Mouse (Mus musculus) MEL (cell line): ENCODE data around the gene Xrcc1. TPM values are rescaled to one million over a fixed set of nuclear protein-coding genes. Genes with fewer than 3 reads are reported as not detected.

Experiments
- DNase-seq: peaks from one replicate; pipeline ENCODE4 v3.0.0; 2011; ENCODE audit warnings: low read depth, low spot score
- H3K27ac ChIP-seq: 2 replicates; pipeline ENCODE4 v1.5.1; 2012; ENCODE audit warnings: low read depth, mild to moderate bottlenecking, control low read depth, low read length, moderate library complexity; ENCODE audit not compliant: control insufficient read depth
- H3K27me3 ChIP-seq, 2 experiments: fragments of 150-350 bp in 1 of 2; sonication (generic) in 1 of 2; 2 replicates each; pipeline ENCODE4 v1.6.1; 2012; ENCODE audit warnings: low read length in 2 of 2, mild to moderate bottlenecking in 2 of 2, improper control_type of control experiment in 1 of 2, moderate library complexity in 1 of 2; ENCODE audit not compliant: insufficient read depth in 2 of 2, control insufficient read depth in 1 of 2
- H3K36me3 ChIP-seq, 2 experiments: 2 replicates each; pipeline ENCODE4 v1.6.1; 2012 to 2014; ENCODE audit warnings: low read length in 2 of 2, improper control_type of control experiment in 1 of 2, inconsistent platforms in 1 of 2, mild to moderate bottlenecking in 1 of 2; ENCODE audit not compliant: insufficient read depth in 2 of 2, control insufficient read depth in 1 of 2
- H3K4me1 ChIP-seq, 2 experiments: fragments of 150-350 bp in 1 of 2; sonication (generic) in 1 of 2; 2 replicates each; pipeline ENCODE4 v1.6.1; 2012; ENCODE audit warnings: low read length in 2 of 2, improper control_type of control experiment in 1 of 2, mild to moderate bottlenecking in 1 of 2; ENCODE audit not compliant: insufficient read depth in 2 of 2, control insufficient read depth in 1 of 2
- H3K4me3 ChIP-seq, 2 experiments: fragments of 150-350 bp in 1 of 2; sonication (generic) in 1 of 2; 2 replicates each; pipeline ENCODE4 v1.5.1; 2012; ENCODE audit warnings: low read depth in 2 of 2, low read length in 2 of 2, mild to moderate bottlenecking in 2 of 2, moderate library complexity in 2 of 2, control low read depth in 1 of 2, improper control_type of control experiment in 1 of 2; ENCODE audit not compliant: control insufficient read depth in 1 of 2, insufficient read depth in 1 of 2
- H3K79me2 ChIP-seq: 2 replicates; pipeline ENCODE4 v1.6.1; 2012; ENCODE audit warnings: mild to moderate bottlenecking, low read length, moderate library complexity; ENCODE audit not compliant: control insufficient read depth, poor library complexity, insufficient read depth
- H3K9ac ChIP-seq: 2 replicates; pipeline ENCODE4 v1.6.1; 2012; ENCODE audit warnings: low read depth, mild to moderate bottlenecking, control low read depth, low read length, moderate library complexity; ENCODE audit not compliant: control insufficient read depth, poor library complexity, severe bottlenecking
- H3K9me3 ChIP-seq: fragments of 150-350 bp; sonication (generic); replicated peaks from 2 replicates; pipeline ENCODE4 v1.6.1; 2012; ENCODE audit warnings: mild to moderate bottlenecking, low read length, improper control_type of control experiment, moderate library complexity; ENCODE audit not compliant: insufficient read depth
- CTCF ChIP-seq, 3 experiments: IDR thresholded peaks in 2 of 3; conservative IDR thresholded peaks in 1 of 3; 2 replicates each; pipeline ENCODE4 v1.5.1; 2011 to 2012; ENCODE audit warnings: low read length in 3 of 3, low read depth in 2 of 3, mild to moderate bottlenecking in 2 of 3, improper control_type of control experiment in 1 of 3, inconsistent platforms in 1 of 3, mixed read lengths in 1 of 3, moderate library complexity in 1 of 3; ENCODE audit not compliant: control insufficient read depth in 1 of 3, insufficient read depth in 1 of 3, poor library complexity in 1 of 3, severe bottlenecking in 1 of 3
- ELF1 ChIP-seq: IDR thresholded peaks from 2 replicates; pipeline ENCODE4 v1.6.1; 2014; ENCODE audit warnings: low read depth, mild to moderate bottlenecking, inconsistent platforms, low read length, improper control_type of control experiment, moderate library complexity
- GABPA ChIP-seq: IDR thresholded peaks from 2 replicates; pipeline ENCODE4 v1.6.1; 2012; ENCODE audit warnings: low read depth, mild to moderate bottlenecking, inconsistent platforms, low read length, improper control_type of control experiment, moderate library complexity
- GATA1 ChIP-seq: IDR thresholded peaks from 2 replicates; pipeline ENCODE4 v1.6.1; 2011; ENCODE audit warnings: low read depth, low read length, improper control_type of control experiment
- MAX ChIP-seq: IDR thresholded peaks from 2 replicates; pipeline ENCODE4 v1.6.1; 2011; ENCODE audit warnings: low read length, improper control_type of control experiment
- MEF2A ChIP-seq: IDR thresholded peaks from 2 replicates; pipeline ENCODE4 v1.6.1; 2014; ENCODE audit warnings: low read depth, mild to moderate bottlenecking, inconsistent platforms, low read length, improper control_type of control experiment; ENCODE audit not compliant: poor library complexity, insufficient replicate concordance, severe bottlenecking; ENCODE audit errors: extremely low read depth
- MYC ChIP-seq: IDR thresholded peaks from 2 replicates; pipeline ENCODE4 v1.6.1; 2011; ENCODE audit warnings: low read depth, mild to moderate bottlenecking, low read length, improper control_type of control experiment, moderate library complexity
- NRF1 ChIP-seq: IDR thresholded peaks from 2 replicates; pipeline ENCODE4 v1.6.1; 2014; ENCODE audit warnings: low read depth, mild to moderate bottlenecking, inconsistent platforms, low read length, improper control_type of control experiment, moderate library complexity; ENCODE audit not compliant: poor library complexity, insufficient read depth, severe bottlenecking
- POLR2AphosphoS2 ChIP-seq: IDR thresholded peaks from 2 replicates; pipeline ENCODE4 v1.6.1; 2011; ENCODE audit warnings: low read length, improper control_type of control experiment
- POLR2AphosphoS5 ChIP-seq: IDR thresholded peaks from 2 replicates; pipeline ENCODE4 v1.6.1; 2012; ENCODE audit warnings: low read depth, borderline replicate concordance, mild to moderate bottlenecking, inconsistent platforms, low read length, moderate library complexity, mixed read lengths
- RAD21 ChIP-seq: IDR thresholded peaks from 2 replicates; pipeline ENCODE4 v1.6.1; 2011; ENCODE audit warnings: mild to moderate bottlenecking, low read depth, low read length, improper control_type of control experiment
- SMC3 ChIP-seq: IDR thresholded peaks from 2 replicates; pipeline ENCODE4 v1.6.1; 2011; ENCODE audit warnings: low read depth, low read length, improper control_type of control experiment
- ZKSCAN1 ChIP-seq: IDR thresholded peaks from 2 replicates; pipeline ENCODE4 v1.6.1; 2012; ENCODE audit warnings: low read depth, mild to moderate bottlenecking, inconsistent platforms, low read length, improper control_type of control experiment, moderate library complexity
- polyA plus RNA-seq, 2 experiments: library from polyadenylated mRNA; stranded (reverse) in 1 of 2; unstranded in 1 of 2; fragments of >175 nt in 1 of 2; fragments of >200 nt in 1 of 2; gene quantifications; 2 replicates each; pipeline versions ENCODE4 v1.2.1 to v1.2.4; 2012; ENCODE audit warnings: low replicate concordance in 2 of 2, low read depth in 1 of 2; ENCODE audit not compliant: insufficient read length in 2 of 2, insufficient read depth in 1 of 2, missing spikeins in 1 of 2
- total RNA-seq: library from RNA; depleted of rRNA; stranded (reverse); fragments of 300-350 nt; gene quantifications from 2 replicates; pipeline ENCODE4 v1.2.3, GENCODE M21; 2012

Gene Xrcc1
- total and polyA plus RNA-seq, 3 experiments, result 97.4 to 574 (median 101) TPM

DNA sequence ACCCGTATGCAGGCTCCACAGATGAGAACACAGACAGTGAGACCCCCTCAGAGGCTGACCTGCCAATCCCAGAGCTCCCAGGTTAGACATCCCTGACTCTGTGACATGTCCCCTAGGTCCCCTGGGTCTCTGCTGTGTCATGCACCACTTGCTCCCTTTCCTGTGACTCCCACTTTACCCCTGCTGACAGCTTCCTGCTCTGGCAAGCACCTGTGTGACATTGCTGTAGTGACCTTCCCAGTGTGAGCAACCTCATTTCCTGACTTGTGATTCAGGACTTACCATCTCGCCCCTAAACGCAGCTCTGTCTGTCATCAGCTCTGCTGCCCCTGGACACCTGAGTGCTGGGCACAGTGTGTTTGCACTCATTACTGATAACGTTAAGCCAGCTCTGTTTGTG is 25.0 kb downstream of the Xrcc1 start:
- peaks cover 0 to 3% of the 10 kb centered on the region in 2 experiments; a peak in 1 of 4 replicates for H3K36me3 ChIP-seq
- no peaks in the 10 kb centered on the region for H3K79me2 ChIP-seq
- no peaks in the 10 kb centered on the region for H3K27me3 ChIP-seq
- no peak overlapping the region for H3K27ac ChIP-seq
- H3K9me3 ChIP-seq, result no peaks in the 10 kb centered on the region
- H3K4me3 ChIP-seq, result no peak overlapping the region
- H3K4me1 ChIP-seq, result no peaks in the 10 kb centered on the region
- no peak overlapping the region for H3K9ac ChIP-seq
- DNase-seq, result no peak
- no peak for TF ChIP-seq GABPA
- no peak for TF ChIP-seq GATA1
- TF ChIP-seq MAX, result no peak
- no peak for TF ChIP-seq RAD21
- no peak for TF ChIP-seq ELF1
- no peak for TF ChIP-seq NRF1
- TF ChIP-seq, all 39 proteins: peak for 0

DNA sequence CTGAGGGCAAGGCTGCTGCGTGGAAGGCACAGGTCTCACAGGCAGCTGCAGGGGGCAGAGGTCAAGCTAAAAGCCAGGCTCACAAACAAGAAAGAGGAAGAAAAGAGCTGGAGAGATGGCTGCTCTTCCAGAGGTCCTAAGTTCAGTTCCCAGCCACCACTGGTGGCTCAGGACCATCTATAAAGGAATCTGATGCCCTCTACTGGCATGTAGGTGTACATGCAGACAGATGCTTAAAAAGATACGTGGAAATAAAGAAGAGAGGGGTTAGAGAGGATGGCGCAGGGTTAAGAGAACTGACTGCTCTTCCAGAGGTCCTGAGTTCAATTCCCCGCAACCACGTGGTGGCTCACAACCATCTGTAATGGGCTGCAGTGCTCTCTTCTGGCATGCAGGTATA is 26.4 kb downstream of the Xrcc1 start:
- Histone ChIP-seq H3K27ac (no peak overlapping the region), H3K9ac (no peak overlapping the region), H3K4me3 (no peak overlapping the region), H3K9me3 (no peaks in the 10 kb centered on the region), H3K36me3 (no peaks in the 10 kb centered on the region), H3K27me3 (no peaks in the 10 kb centered on the region)
- peak; percentile 57 for DNase-seq
- TF ChIP-seq MYC (no peak), MEF2A (no peak), CTCF (IDR thresholded peaks at IDR 0.05 in 2 of 3, conservative IDR thresholded peaks at IDR 0.05 in 1 of 3; ENCODE audit: control insufficient read depth in 1 of 3, insufficient read depth in 1 of 3, low read depth in 2 of 3, low read length in 3 of 3, poor library complexity in 1 of 3, severe bottlenecking in 1 of 3) (peak; percentile 37 to 69 (median 63); a peak in 5 of 6 replicates), RAD21 (peak; percentile 47), POLR2AphosphoS5 (no peak), SMC3 (peak; percentile 47)
- TF ChIP-seq, all 39 proteins: peak for 3
- no peaks in the 10 kb centered on the region for H3K4me1 ChIP-seq
- H3K79me2 ChIP-seq, result no peaks in the 10 kb centered on the region

DNA sequence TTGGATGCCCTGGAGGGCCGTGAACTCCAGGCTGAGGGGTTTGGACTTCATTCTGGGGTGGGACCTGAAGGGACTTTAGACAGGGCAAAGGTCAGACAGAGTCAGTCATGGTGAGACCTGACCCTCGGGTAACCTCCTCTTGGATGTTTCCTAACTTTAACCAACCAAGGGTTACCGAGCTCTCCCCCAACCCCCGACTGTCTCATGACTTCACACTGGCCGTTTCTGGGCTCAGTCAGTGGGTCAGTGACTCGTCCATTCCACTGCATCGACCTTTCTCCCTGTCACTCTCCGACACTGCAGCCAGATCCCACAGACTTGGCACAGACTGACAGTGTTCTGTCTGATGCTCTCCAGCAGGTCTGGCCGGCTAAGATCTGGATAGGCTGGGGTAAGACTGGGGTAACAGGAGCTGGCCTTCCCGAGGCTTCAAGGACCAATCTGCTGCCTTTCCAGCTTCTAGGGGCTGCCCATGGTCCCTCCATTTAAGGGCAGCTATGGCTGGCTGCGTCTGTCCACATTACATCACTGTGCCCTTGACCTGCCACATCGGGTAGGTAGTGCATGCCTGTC is 28.2 kb downstream of the Xrcc1 start:
- Histone ChIP-seq H3K27me3 (no peaks in the 10 kb centered on the region), H3K36me3 (no peaks in the 10 kb centered on the region), H3K9me3 (no peaks in the 10 kb centered on the region), H3K27ac (no peak overlapping the region), H3K4me3 (no peak overlapping the region), H3K79me2 (no peaks in the 10 kb centered on the region; the same call in 1 of the 2 replicates), H3K4me1 (no peaks in the 10 kb centered on the region), H3K9ac (no peak overlapping the region)
- TF ChIP-seq POLR2AphosphoS2, result 0 out of 2 replicates have a peak, but pooled peaks have one; percentile 20
- no peak for TF ChIP-seq ZKSCAN1
- no peak for TF ChIP-seq POLR2AphosphoS5
- no peak for DNase-seq
